Mouse (Mus musculus) midbrain, embryonic 13.5 days (tissue): ENCODE measurements around the gene Gm10840. TPM values are rescaled to one million over a fixed set of nuclear protein-coding genes. Genes with fewer than 3 reads are reported as not detected.

Experiments used
- ATAC-seq: fragments of 200-750 bp; cut with Nextera tagmentation; 2 replicates; pipeline ENCODE4 v1.8.0; 2017; ENCODE audit warnings: mild to moderate bottlenecking, moderate TSS enrichment, moderate library complexity
- H3K27ac ChIP-seq: fragments of 300-500 bp; sonication (generic); 2 replicates; pipeline ENCODE4 v1.5.1; 2015; ENCODE audit warnings: inconsistent platforms, mild to moderate bottlenecking, moderate library complexity
- H3K27me3 ChIP-seq: fragments of 300-500 bp; sonication (generic); 2 replicates; pipeline ENCODE4 v1.6.1; 2015; ENCODE audit warnings: mild to moderate bottlenecking, inconsistent platforms
- H3K36me3 ChIP-seq: fragments of 300-500 bp; sonication (generic); 2 replicates; pipeline ENCODE4 v1.6.1; 2015; ENCODE audit warnings: mild to moderate bottlenecking, inconsistent platforms
- H3K4me1 ChIP-seq: fragments of 300-500 bp; sonication (generic); replicated peaks from 2 replicates; pipeline ENCODE4 v1.6.1; 2015; ENCODE audit warnings: inconsistent platforms
- H3K4me2 ChIP-seq: fragments of 300-500 bp; sonication (generic); replicated peaks from 2 replicates; pipeline ENCODE4 v1.6.1; 2015; ENCODE audit warnings: moderate library complexity, mild to moderate bottlenecking, inconsistent platforms
- H3K4me3 ChIP-seq: fragments of 300-500 bp; sonication (generic); replicated peaks from 2 replicates; pipeline ENCODE4 v1.5.1; 2015; ENCODE audit warnings: mild to moderate bottlenecking, inconsistent platforms
- H3K9ac ChIP-seq: fragments of 300-500 bp; sonication (generic); replicated peaks from 2 replicates; pipeline ENCODE4 v1.6.1; 2015; ENCODE audit warnings: mild to moderate bottlenecking, inconsistent platforms
- H3K9me3 ChIP-seq: fragments of 300-500 bp; sonication (generic); 2 replicates; pipeline ENCODE4 v1.6.1; 2016; ENCODE audit warnings: mild to moderate bottlenecking, inconsistent platforms
- WGBS: fragments of 180-500 bp; shearing (Covaris S2); methylation state at CpG from one replicate; pipeline ENCODE4 v1.1.7; 2015; 5-methylcytosine and 5-hydroxymethylcytosine counted together
- polyA plus RNA-seq: library from polyadenylated mRNA; unstranded; fragments of >200 nt; fragmentation: Nextera tagmentation; extraction: Ambion mirVana; gene quantifications from 2 replicates; pipeline ENCODE4 v1.2.1, GENCODE M21; 2015

Gm10840 gene
- polyA plus RNA-seq, 1 experiment from 2014 or later = not detected

DNA sequence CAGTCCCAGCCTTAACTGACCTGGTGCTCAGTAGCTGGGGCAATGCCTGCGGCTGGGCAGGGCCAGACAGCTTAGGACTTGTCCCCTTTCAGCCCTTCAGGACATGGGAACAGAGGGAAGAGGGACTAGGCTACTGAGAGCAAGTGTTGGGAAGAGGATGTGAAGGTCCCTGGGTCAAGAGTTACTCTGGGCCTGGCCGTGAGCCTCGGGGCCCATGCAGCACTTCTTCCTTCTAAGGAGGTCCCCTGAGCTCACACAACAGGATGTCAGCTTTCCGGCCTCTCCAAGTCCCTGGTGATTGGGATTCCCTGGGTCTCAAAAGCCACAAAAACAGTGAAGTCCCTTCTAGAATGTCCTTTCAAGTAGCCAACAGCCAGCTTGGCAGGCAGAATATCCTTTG is 2.9 kb downstream of the Gm10840 start:
- Histone ChIP-seq H3K4me2 (no peak overlapping the region), H3K27me3 (no peaks in the 10 kb centered on the region), H3K9me3 (no peaks in the 10 kb centered on the region), H3K27ac (no peak overlapping the region), H3K4me1 (peaks cover 25% of the 10 kb centered on the region), H3K4me3 (no peak overlapping the region), H3K36me3 (peaks cover 54% of the 10 kb centered on the region), H3K9ac (no peak overlapping the region)
- no peak for ATAC-seq
- 91% methylated on average over 4 of the region's 4 CpGs for whole genome bisulfite sequencing

DNA sequence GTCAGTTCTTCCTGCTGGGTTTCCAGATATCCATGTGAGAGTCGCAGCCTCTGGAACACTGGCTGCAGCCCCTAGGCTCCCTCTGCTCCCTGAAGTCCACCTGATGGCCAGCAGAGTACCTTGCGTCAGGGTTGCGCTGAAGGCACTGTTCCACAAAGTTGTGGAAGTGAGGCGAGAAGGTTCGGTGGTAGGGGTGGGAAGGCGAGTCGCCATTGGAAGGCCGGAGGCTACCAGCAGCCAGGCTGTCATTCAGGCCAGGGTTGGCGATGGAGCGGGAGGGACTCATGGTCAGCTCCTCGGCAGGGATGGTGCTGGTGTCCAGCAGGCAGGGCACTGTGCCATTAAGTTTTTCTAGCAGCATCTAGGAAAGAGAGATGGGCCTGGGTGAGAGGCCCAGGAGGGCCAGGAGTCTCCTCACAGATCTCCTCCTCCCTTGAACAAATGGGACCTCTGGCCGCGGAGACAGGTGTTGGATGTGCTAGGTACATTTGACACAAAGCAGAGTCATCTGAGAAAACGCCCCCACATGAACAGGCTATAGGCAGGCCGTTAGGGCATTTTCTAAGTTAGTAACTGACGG is 4.0 kb downstream of the Gm10840 start:
- H3K9ac ChIP-seq = no peak overlapping the region
- 91% methylated on average over 16 of the region's 16 CpGs for WGBS
- no peak overlapping the region for H3K27ac ChIP-seq
- no peak for ATAC-seq
- no peaks in the 10 kb centered on the region for H3K9me3 ChIP-seq
- peaks cover 15% of the 10 kb centered on the region for H3K4me1 ChIP-seq
- no peak overlapping the region for H3K4me2 ChIP-seq
- H3K4me3 ChIP-seq = no peak overlapping the region
- no peaks in the 10 kb centered on the region for H3K27me3 ChIP-seq
- peaks cover 60% of the 10 kb centered on the region for H3K36me3 ChIP-seq

DNA sequence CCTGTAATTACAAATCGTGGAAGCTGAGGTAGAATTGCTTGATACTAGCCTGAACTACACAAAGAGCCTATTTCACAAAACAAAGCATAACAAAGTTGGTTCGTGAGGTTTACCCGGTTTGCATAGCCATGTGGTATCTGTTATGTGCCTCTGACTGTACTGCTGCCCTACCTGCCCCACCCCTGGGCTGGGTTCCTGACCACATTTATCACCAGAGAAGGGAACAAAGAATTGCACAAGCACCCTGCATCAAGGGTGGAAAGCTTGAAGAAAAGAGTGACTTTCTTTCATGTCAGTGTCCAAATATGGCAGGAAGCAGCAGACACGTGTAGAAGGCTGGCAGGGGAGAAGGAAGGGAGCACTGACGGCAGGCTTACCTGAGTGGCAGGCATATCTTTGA is 6.8 kb downstream of the Gm10840 start:
- no peak overlapping the region for H3K27ac ChIP-seq
- H3K27me3 ChIP-seq = no peaks in the 10 kb centered on the region
- H3K9ac ChIP-seq = no peak overlapping the region
- ATAC-seq = no peak
- H3K4me2 ChIP-seq = no peak overlapping the region
- no peaks in the 10 kb centered on the region for H3K4me1 ChIP-seq
- 89% methylated on average over 5 of the region's 5 CpGs for WGBS
- peaks cover 73% of the 10 kb centered on the region for H3K36me3 ChIP-seq
- no peak overlapping the region for H3K4me3 ChIP-seq
- no peaks in the 10 kb centered on the region for H3K9me3 ChIP-seq

GRCm38 (mm10) chr11:106170807-106171206 is 10.2 kb downstream of the Gm10840 start:
- H3K4me3 ChIP-seq = no peak overlapping the region
- H3K27ac ChIP-seq = no peak overlapping the region
- 84% methylated on average over 7 of the region's 7 CpGs for WGBS
- H3K4me2 ChIP-seq = no peak overlapping the region
- no peak for ATAC-seq
- no peaks in the 10 kb centered on the region for H3K4me1 ChIP-seq
- peaks cover 56% of the 10 kb centered on the region for H3K36me3 ChIP-seq
- no peaks in the 10 kb centered on the region for H3K9me3 ChIP-seq
- H3K9ac ChIP-seq = no peak overlapping the region
- no peaks in the 10 kb centered on the region for H3K27me3 ChIP-seq

DNA sequence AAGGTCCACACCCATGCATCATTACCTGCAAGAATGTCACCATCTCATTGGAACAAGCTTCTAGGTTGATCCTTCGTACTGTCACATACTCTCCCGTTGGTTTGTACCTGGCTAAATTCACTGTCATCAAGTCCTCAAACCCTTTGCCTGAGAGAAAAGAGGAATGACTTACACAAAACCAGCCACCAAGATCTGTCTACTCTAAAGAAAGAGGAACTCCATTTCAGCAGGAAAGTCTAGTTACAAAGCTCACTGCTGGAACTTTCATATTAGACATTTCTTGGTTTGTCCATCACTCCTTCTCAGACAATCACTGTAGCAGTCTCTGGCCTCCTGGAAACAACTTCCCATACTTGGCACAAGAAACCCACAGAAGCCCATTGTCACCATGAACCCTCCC is 12.6 kb downstream of the Gm10840 start:
- Histone ChIP-seq H3K9me3 (no peaks in the 10 kb centered on the region), H3K4me3 (no peak overlapping the region), H3K36me3 (peaks cover 32% of the 10 kb centered on the region), H3K4me2 (no peak overlapping the region), H3K27me3 (no peaks in the 10 kb centered on the region), H3K27ac (no peak overlapping the region), H3K9ac (no peak overlapping the region), H3K4me1 (no peaks in the 10 kb centered on the region)
- ATAC-seq = no peak
- 93% methylated on average over 2 of the region's 2 CpGs for WGBS

GRCm38 (mm10) chr11:106174372-106174771 is 13.7 kb downstream of the Gm10840 start:
- Histone ChIP-seq H3K27me3 (no peaks in the 10 kb centered on the region), H3K36me3 (peaks cover 26% of the 10 kb centered on the region), H3K27ac (no peak overlapping the region), H3K4me1 (no peaks in the 10 kb centered on the region), H3K9me3 (no peaks in the 10 kb centered on the region), H3K4me2 (no peak overlapping the region), H3K9ac (no peak overlapping the region), H3K4me3 (no peak overlapping the region)
- no peak for ATAC-seq
- 84% methylated on average over 5 of the region's 5 CpGs for WGBS

DNA sequence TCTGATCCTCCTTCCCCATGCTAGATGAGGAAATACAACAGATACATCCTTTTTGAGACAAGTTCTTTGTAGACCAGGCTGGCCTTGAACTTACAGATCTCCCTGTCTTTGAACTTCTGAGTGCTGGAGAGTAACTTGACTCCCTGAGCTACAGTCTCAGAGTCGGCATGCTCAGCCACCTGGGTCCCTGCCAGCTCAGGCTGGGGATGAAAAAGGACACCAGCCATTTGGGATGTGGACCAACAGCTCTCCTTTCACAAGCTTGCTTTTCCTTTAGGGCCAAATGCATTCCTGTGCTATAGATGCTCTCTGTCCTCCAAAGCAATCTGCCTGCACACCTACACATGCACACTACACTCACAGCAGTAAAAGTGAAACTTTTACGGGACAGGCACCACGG is 14.4 kb downstream of the Gm10840 start:
- H3K36me3 ChIP-seq = peaks cover 22% of the 10 kb centered on the region
- 88% methylated on average over 3 of the region's 3 CpGs for WGBS
- H3K4me2 ChIP-seq = no peak overlapping the region
- no peak overlapping the region for H3K27ac ChIP-seq
- no peaks in the 10 kb centered on the region for H3K9me3 ChIP-seq
- no peak for ATAC-seq
- H3K27me3 ChIP-seq = no peaks in the 10 kb centered on the region
- H3K4me3 ChIP-seq = no peak overlapping the region
- H3K4me1 ChIP-seq = no peaks in the 10 kb centered on the region
- no peak overlapping the region for H3K9ac ChIP-seq

DNA sequence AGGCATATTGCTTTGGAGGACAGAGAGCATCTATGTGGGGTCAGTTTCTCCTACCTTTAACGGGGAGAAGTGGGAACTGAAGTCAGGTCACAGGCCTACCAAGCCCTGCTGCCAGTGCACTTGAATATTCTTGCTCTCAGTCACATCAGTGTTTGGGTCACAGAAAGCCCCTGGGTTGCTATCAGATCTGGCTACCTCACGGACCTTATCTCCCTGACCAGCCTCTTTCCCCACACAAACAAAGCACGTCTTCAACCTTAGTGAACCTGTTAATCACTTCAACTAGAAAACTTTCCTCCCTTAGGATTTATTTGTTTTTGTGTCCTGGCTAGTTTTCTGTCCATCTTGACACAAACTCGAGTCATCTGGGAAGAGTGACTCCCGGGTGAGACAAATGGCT is 15.7 kb downstream of the Gm10840 start:
- Histone ChIP-seq H3K27me3 (no peaks in the 10 kb centered on the region), H3K4me2 (no peak overlapping the region)
- ATAC-seq = no peak

DNA sequence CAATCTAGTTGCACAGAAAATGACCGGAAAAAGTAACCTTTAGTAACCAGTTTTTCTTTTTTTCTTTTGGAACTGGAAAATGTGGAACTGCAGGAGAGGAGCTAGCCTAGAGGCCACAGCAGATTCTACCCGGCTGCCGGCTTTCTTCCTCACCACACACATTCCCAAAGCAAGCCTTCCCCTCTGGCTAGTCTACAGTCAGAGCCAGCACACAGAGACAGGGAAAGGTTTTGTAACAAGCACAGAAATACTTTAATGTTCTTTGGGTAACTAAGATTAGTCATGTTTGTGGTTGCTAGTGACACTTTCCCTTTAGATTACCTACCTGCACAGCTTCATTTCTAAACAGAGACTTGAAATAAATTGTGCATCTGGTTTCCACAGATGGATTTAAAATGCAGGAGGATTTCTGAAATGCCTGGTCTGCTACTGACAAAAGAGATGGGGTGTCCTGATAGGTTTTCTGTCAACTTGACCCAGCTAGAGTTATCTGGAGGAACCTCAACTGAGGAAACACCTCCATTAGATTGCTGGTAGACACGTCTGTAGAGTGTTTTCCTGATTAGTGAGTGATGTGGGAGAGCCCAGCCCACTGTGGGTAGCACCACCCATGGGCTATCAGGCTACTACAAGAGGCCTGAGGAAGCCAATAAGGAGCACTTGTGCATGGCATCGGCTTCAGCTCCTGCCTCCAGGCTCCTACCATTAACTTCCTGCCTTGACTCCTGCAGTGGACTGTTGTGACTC is 17.6 kb downstream of the Gm10840 start:
- Histone ChIP-seq H3K27ac (no peak overlapping the region), H3K36me3 (peaks cover 13% of the 10 kb centered on the region), H3K4me3 (no peak overlapping the region), H3K9ac (no peak overlapping the region), H3K27me3 (no peaks in the 10 kb centered on the region), H3K4me1 (no peaks in the 10 kb centered on the region), H3K4me2 (no peak overlapping the region), H3K9me3 (no peaks in the 10 kb centered on the region)
- no peak for ATAC-seq
- 88% methylated on average over 5 of the region's 5 CpGs for WGBS

More for the DNA sequence above, 15.7 kb downstream of the Gm10840 start:
- Histone ChIP-seq H3K9me3 (no peaks in the 10 kb centered on the region), H3K4me1 (no peaks in the 10 kb centered on the region), H3K36me3 (peaks cover 14% of the 10 kb centered on the region), H3K4me3 (no peak overlapping the region), H3K27ac (no peak overlapping the region), H3K9ac (no peak overlapping the region)
- 92% methylated on average over 5 of the region's 5 CpGs for WGBS

DNA sequence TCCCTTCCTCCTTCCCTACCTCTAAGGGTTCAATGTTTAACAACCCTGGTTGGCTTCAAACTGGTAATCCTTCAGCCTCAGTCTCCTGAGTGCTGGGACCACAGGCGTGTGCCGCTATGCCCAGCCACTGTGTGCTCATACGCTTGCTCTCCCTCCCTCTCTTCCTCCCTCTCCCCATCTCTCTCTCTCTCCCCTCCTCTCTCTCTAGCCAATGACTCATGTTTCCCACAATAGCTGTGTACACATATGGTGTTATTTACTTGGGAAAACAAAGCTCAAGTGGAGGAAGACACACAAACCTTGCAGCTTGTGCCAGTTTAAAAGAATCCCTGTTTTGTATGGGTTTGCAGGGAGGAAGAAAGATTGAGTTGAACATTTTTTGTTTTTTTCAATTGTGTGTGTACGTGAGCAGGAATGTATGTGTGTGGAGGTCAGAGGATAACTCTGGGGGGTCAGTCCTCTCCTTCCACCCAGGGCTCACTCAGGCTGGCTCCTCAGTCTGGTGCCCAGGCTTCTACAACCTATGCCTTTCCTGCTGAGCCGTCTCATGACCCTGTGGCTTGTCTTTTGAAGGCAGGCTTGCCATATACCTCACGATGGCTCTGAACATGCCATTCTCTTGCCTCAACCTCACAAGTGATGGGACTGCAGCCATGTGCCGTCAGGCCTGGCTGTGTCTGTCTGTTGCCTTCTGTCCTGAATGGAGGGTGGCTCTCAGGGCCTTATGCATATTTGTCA is 19.2 kb downstream of the Gm10840 start:
- Histone ChIP-seq H3K9me3 (no peaks in the 10 kb centered on the region), H3K27ac (no peak overlapping the region), H3K4me1 (no peaks in the 10 kb centered on the region), H3K4me3 (no peak overlapping the region), H3K27me3 (no peaks in the 10 kb centered on the region), H3K4me2 (no peak overlapping the region), H3K9ac (no peak overlapping the region), H3K36me3 (peaks cover 17% of the 10 kb centered on the region)
- ATAC-seq = no peak
- 79% methylated on average over 7 of the region's 7 CpGs for WGBS

GRCm38 (mm10) chr11:106180449-106180801 is 19.8 kb downstream of the Gm10840 start:
- Histone ChIP-seq H3K9me3 (no peaks in the 10 kb centered on the region), H3K27me3 (no peaks in the 10 kb centered on the region), H3K4me2 (no peak overlapping the region), H3K27ac (no peak overlapping the region), H3K4me3 (no peak overlapping the region), H3K36me3 (peaks cover 22% of the 10 kb centered on the region), H3K4me1 (no peaks in the 10 kb centered on the region), H3K9ac (no peak overlapping the region)
- ATAC-seq = no peak
- WGBS = 92% methylated on average over 2 of the region's 2 CpGs

DNA sequence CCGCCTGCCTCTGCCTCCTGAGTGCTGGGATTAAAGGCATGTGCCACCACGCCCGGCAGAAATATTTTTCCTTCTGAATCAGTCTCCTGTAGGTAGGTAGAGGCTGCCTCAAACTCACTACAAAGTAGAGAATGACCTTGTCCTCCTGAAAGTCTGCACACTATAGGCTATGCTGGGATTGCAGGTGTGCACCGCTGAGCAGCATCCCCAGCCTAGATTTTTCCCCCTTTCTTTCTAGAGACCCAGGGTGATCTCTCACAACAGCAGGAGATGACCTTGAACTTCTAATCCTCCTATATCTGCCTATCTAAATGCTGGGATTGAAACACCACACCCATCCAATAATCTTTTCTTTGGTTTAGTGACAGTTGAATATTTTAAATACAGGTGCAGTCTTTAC is 26.7 kb downstream of the Gm10840 start:
- peaks cover 5% of the 10 kb centered on the region for H3K4me1 ChIP-seq
- no peak overlapping the region for H3K4me2 ChIP-seq
- peaks cover 18% of the 10 kb centered on the region for H3K36me3 ChIP-seq
- no peak overlapping the region for H3K27ac ChIP-seq
- 93% methylated on average over 4 of the region's 4 CpGs for WGBS
- H3K4me3 ChIP-seq = no peak overlapping the region
- no peaks in the 10 kb centered on the region for H3K9me3 ChIP-seq
- H3K27me3 ChIP-seq = no peaks in the 10 kb centered on the region
- H3K9ac ChIP-seq = no peak overlapping the region
- ATAC-seq = no peak
